Mouse (Mus musculus): ENCODE measurements around the gene Sh3gl3. TPM values are rescaled to one million over a fixed set of nuclear protein-coding genes. Genes with fewer than 3 reads are reported as not detected.
A peak's percentile ranks its signal among the peaks of the same experiment; 100 is the strongest.

Sh3gl3 gene
- polyA plus RNA-seq, 1 experiment = 37.9 TPM

GRCm38 (mm10) chr7:82338532-82338931 is 164.9 kb downstream of the Sh3gl3 start:
- DNase-seq (ENCODE audit: low read depth) = no peak
- no peak for TF ChIP-seq POLR2A (IDR thresholded peaks at IDR 0.05; ENCODE audit: borderline replicate concordance, extremely low read depth, insufficient read depth, insufficient read length, poor library complexity, severe bottlenecking)
- TF ChIP-seq CTCF (IDR thresholded peaks at IDR 0.05; ENCODE audit: borderline replicate concordance, extremely low read depth, insufficient read depth, insufficient read length) = peak; percentile 20; the same call in 1 of the 2 replicates

- TF ChIP-seq CTCF (IDR thresholded peaks at IDR 0.05; ENCODE audit: borderline replicate concordance, extremely low read depth, insufficient read depth, insufficient read length) (peak; percentile 45; the same call in 1 of the 2 replicates), POLR2A (IDR thresholded peaks at IDR 0.05; ENCODE audit: borderline replicate concordance, extremely low read depth, insufficient read depth, insufficient read length, poor library complexity, severe bottlenecking) (no peak)
- DNase-seq (ENCODE audit: low read depth) = peak; percentile 30
Measured at GRCm38 (mm10) chr7:82339214-82339613, 165.6 kb downstream of the Sh3gl3 start.

GRCm38 (mm10) chr7:82341476-82341875 is 167.8 kb downstream of the Sh3gl3 start:
- TF ChIP-seq CTCF (IDR thresholded peaks at IDR 0.05; ENCODE audit: borderline replicate concordance, extremely low read depth, insufficient read depth, insufficient read length) = no peak
- TF ChIP-seq POLR2A (IDR thresholded peaks at IDR 0.05; ENCODE audit: borderline replicate concordance, extremely low read depth, insufficient read depth, insufficient read length, poor library complexity, severe bottlenecking) = no peak
- DNase-seq (ENCODE audit: low read depth) = no peak

GRCm38 (mm10) chr7:82346706-82347105 is 173.1 kb downstream of the Sh3gl3 start:
- DNase-seq (ENCODE audit: low read depth) = no peak
- no peak for TF ChIP-seq CTCF (IDR thresholded peaks at IDR 0.05; ENCODE audit: borderline replicate concordance, extremely low read depth, insufficient read depth, insufficient read length)
- TF ChIP-seq POLR2A (IDR thresholded peaks at IDR 0.05; ENCODE audit: borderline replicate concordance, extremely low read depth, insufficient read depth, insufficient read length, poor library complexity, severe bottlenecking) = no peak

GRCm38 (mm10) chr7:82349796-82350195 is 176.2 kb downstream of the Sh3gl3 start:
- no peak for DNase-seq (ENCODE audit: low read depth)
- TF ChIP-seq POLR2A (IDR thresholded peaks at IDR 0.05; ENCODE audit: borderline replicate concordance, extremely low read depth, insufficient read depth, insufficient read length, poor library complexity, severe bottlenecking) = no peak
- TF ChIP-seq CTCF (IDR thresholded peaks at IDR 0.05; ENCODE audit: borderline replicate concordance, extremely low read depth, insufficient read depth, insufficient read length) = no peak

- DNase-seq (ENCODE audit: low read depth) = no peak
- TF ChIP-seq POLR2A (IDR thresholded peaks at IDR 0.05; ENCODE audit: borderline replicate concordance, extremely low read depth, insufficient read depth, insufficient read length, poor library complexity, severe bottlenecking) (no peak), CTCF (IDR thresholded peaks at IDR 0.05; ENCODE audit: borderline replicate concordance, extremely low read depth, insufficient read depth, insufficient read length) (no peak)
Measured at GRCm38 (mm10) chr7:82350421-82350820, 176.8 kb downstream of the Sh3gl3 start.

Other genes starting within 250 kb of the Sh3gl3 start
- gene Hdgfl3, start 239.4 kb upstream of the Sh3gl3 start, polyA plus RNA-seq (2012; rRNA removed) = 57.6 and 82.6 TPM in 2 replicates
- gene Bnc1, start 181.5 kb upstream of the Sh3gl3 start, polyA plus RNA-seq (2012; rRNA removed) = 0.26 and 0.56 TPM in 2 replicates
- 0.54 and 0.92 TPM in 2 replicates for gene Adamtsl3, start 161.9 kb downstream of the Sh3gl3 start, polyA plus RNA-seq (2012; rRNA removed)

Data from brain, embryonic 14.5 days (tissue).